Mouse (Mus musculus) small intestine, adult 2 months (tissue): ENCODE results near the gene Tom1l1. TPM values are rescaled to one million over a fixed set of nuclear protein-coding genes. Genes with fewer than 3 reads are reported as not detected.

ENCODE experiments used
- H3K27ac ChIP-seq: fragments of 200-500 bp; 2 replicates; pipeline ENCODE4 v1.5.1; 2012; ENCODE audit warnings: low read depth, low read length, control low read depth, inconsistent platforms; ENCODE audit not compliant: insufficient read depth
- H3K27me3 ChIP-seq: fragments of 200-500 bp; 2 replicates; pipeline ENCODE4 v1.6.1; 2012; ENCODE audit warnings: mild to moderate bottlenecking, moderate library complexity, low read length, inconsistent platforms; ENCODE audit not compliant: control insufficient read depth, insufficient read depth
- H3K36me3 ChIP-seq: fragments of 200-500 bp; 2 replicates; pipeline ENCODE4 v1.6.1; 2012; ENCODE audit warnings: mild to moderate bottlenecking, low read length, control low read depth, inconsistent platforms; ENCODE audit not compliant: control insufficient read depth, insufficient read depth
- H3K4me1 ChIP-seq: fragments of 200-500 bp; 2 replicates; pipeline ENCODE4 v1.6.1; 2012; ENCODE audit warnings: low read length, inconsistent platforms, mixed read lengths; ENCODE audit not compliant: control insufficient read depth, insufficient read depth, insufficient read length
- H3K4me3 ChIP-seq: fragments of 200-500 bp; 2 replicates; pipeline ENCODE4 v1.5.1; 2012; ENCODE audit warnings: low read depth, mild to moderate bottlenecking, control low read depth, inconsistent platforms, low read length, moderate library complexity
- CTCF ChIP-seq: fragments of 200-500 bp; IDR thresholded peaks from 2 replicates; pipeline ENCODE4 v1.5.1; 2012; ENCODE audit warnings: low read depth, mild to moderate bottlenecking, control low read depth, inconsistent platforms, low read length, moderate library complexity, mixed read lengths; ENCODE audit not compliant: insufficient replicate concordance, insufficient read length; ENCODE audit errors: extremely low read depth
- POLR2A ChIP-seq: fragments of 200-500 bp; IDR thresholded peaks from 2 replicates; pipeline ENCODE4 v1.6.1; 2012; ENCODE audit warnings: low read depth, mild to moderate bottlenecking, control low read depth, inconsistent platforms, low read length, moderate library complexity
- WGBS: fragments of 180-500 bp; shearing (Covaris S2); methylation state at CpG from one replicate; pipeline ENCODE4 v1.1.7; 2018; 5-methylcytosine and 5-hydroxymethylcytosine counted together
- polyA plus RNA-seq: library from polyadenylated mRNA; depleted of rRNA; stranded (reverse); fragments of >200 nt; gene quantifications from 2 replicates; pipeline ENCODE4 v1.2.3, GENCODE M21; 2012; rRNA removed

Gene Tom1l1
- polyA plus RNA-seq, 1 experiment, result 9.7 TPM

- H3K4me3 ChIP-seq, result no peak overlapping the region
- TF ChIP-seq CTCF (no peak), POLR2A (no peak)
- H3K27ac ChIP-seq, result no peak overlapping the region
- peaks cover 2% of the 10 kb centered on the region; the same call in 1 of the 2 replicates for H3K4me1 ChIP-seq
- no peaks in the 10 kb centered on the region for H3K27me3 ChIP-seq
- WGBS, result 52% methylated on average over 6 of the region's 6 CpGs
- H3K36me3 ChIP-seq, result no peaks in the 10 kb centered on the region
Observed at GRCm38 (mm10) chr11:90614743-90615142, 73.4 kb downstream of the Tom1l1 start.

- no peaks in the 10 kb centered on the region for H3K36me3 ChIP-seq
- H3K4me1 ChIP-seq, result no peaks in the 10 kb centered on the region
- H3K27ac ChIP-seq, result no peak overlapping the region
- no peak overlapping the region for H3K4me3 ChIP-seq
- TF ChIP-seq CTCF, result no peak
- TF ChIP-seq POLR2A, result no peak
- no peaks in the 10 kb centered on the region for H3K27me3 ChIP-seq
Observed at GRCm38 (mm10) chr11:90612118-90612517, 76.0 kb downstream of the Tom1l1 start.

DNA sequence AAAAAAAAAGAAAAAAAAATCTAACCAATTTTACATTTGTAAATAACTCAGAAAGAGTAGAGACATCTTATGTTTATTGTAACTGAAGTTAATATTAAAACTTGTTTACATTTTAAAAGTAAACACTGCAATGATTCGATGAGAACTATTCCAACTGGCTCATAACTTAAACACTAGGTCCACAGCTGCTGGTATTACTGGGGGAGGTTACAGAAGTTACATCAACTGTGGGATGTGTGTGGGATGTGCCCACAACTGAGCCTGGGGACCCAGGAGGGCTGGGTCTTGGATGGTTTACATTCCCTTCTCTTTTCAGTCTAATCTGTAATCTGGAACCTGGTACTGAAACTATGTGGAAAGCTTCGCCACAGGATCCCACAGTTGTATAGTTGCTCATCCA is 85.1 kb downstream of the Tom1l1 start:
- H3K27ac ChIP-seq, result no peak overlapping the region
- H3K4me1 ChIP-seq, result no peaks in the 10 kb centered on the region
- H3K36me3 ChIP-seq, result no peaks in the 10 kb centered on the region
- H3K4me3 ChIP-seq, result no peak overlapping the region
- 71% methylated on average over 2 of the region's 2 CpGs for WGBS
- no peak for TF ChIP-seq POLR2A
- no peak for TF ChIP-seq CTCF
- no peaks in the 10 kb centered on the region for H3K27me3 ChIP-seq

DNA sequence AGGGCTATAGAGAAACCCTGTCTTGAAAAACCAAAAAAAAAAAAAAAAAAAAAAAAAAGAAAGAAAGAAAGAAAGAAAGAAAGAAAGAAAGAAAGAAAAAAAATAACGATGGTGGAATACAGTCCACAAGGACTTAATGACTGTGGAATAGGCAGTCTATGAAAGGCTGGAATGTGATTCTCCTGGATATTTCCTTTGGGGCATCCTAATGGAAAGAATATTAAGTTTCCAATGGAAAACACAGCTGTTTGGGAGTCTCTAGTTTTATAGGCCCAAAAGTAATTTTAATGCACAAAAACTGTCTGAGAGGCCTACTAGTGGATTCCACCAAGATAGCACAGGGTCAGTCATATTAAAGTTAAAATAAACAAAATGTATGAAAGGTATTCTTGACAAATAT is 92.3 kb downstream of the Tom1l1 start:
- Histone ChIP-seq H3K4me1 (no peaks in the 10 kb centered on the region), H3K27me3 (no peaks in the 10 kb centered on the region), H3K4me3 (no peak overlapping the region), H3K27ac (no peak overlapping the region), H3K36me3 (no peaks in the 10 kb centered on the region)
- TF ChIP-seq POLR2A (no peak), CTCF (no peak)
- WGBS, result 96% methylated on average over 1 of the region's 1 CpGs

Other genes starting within 250 kb of the Tom1l1 start
- gene Stxbp4, start 50.3 kb downstream of the Tom1l1 start, polyA plus RNA-seq, result 0.27 and 0.44 TPM in 2 replicates
- 20.4 and 30.2 TPM in 2 replicates for gene Cox11, start 50.2 kb downstream of the Tom1l1 start, polyA plus RNA-seq